Mouse (Mus musculus) heart, embryonic 16.5 days (tissue): Measurements from ENCODE around the gene Zswim3. TPM values are rescaled to one million over a fixed set of nuclear protein-coding genes. Genes with fewer than 3 reads are reported as not detected.
A peak's percentile ranks its signal among the peaks of the same experiment; 100 is the strongest.

ENCODE experiments used
- ATAC-seq: fragments of 200-750 bp; cut with Nextera tagmentation; replicated peaks from 2 replicates; pipeline ENCODE4 v1.8.0; 2017; ENCODE audit warnings: moderate number of reproducible peaks; ENCODE audit not compliant: insufficient read depth, low FRiP score; ENCODE audit errors: extremely low read depth
- H3K27ac ChIP-seq: fragments of 300-500 bp; sonication (generic); 2 replicates; pipeline ENCODE4 v1.5.1; 2014; ENCODE audit warnings: mild to moderate bottlenecking, low read length, control low read depth, moderate library complexity
- H3K27me3 ChIP-seq: fragments of 300-500 bp; sonication (generic); 2 replicates; pipeline ENCODE4 v1.6.1; 2014; ENCODE audit warnings: low read length, mixed read lengths; ENCODE audit not compliant: control insufficient read depth, insufficient read depth
- H3K36me3 ChIP-seq: fragments of 300-500 bp; sonication (generic); 2 replicates; pipeline ENCODE4 v1.6.1; 2014; ENCODE audit not compliant: control insufficient read depth, insufficient read depth
- H3K4me1 ChIP-seq: fragments of 300-500 bp; sonication (generic); 2 replicates; pipeline ENCODE4 v1.6.1; 2014; ENCODE audit warnings: low read length, mixed read lengths; ENCODE audit not compliant: control insufficient read depth, insufficient read depth
- H3K4me2 ChIP-seq: fragments of 300-500 bp; sonication (generic); 2 replicates; pipeline ENCODE4 v1.6.1; 2014; ENCODE audit warnings: low read depth, mild to moderate bottlenecking, control low read depth, low read length
- H3K4me3 ChIP-seq: fragments of 300-500 bp; sonication (generic); 2 replicates; pipeline ENCODE4 v1.5.1; 2014; ENCODE audit warnings: mild to moderate bottlenecking, control low read depth, low read length
- H3K9ac ChIP-seq: fragments of 300-500 bp; sonication (generic); 2 replicates; pipeline ENCODE4 v1.6.1; 2014; ENCODE audit warnings: low read length, control low read depth
- H3K9me3 ChIP-seq: fragments of 300-500 bp; sonication (generic); replicated peaks from 2 replicates; pipeline ENCODE4 v1.6.1; 2016; ENCODE audit warnings: low read length; ENCODE audit not compliant: control insufficient read depth
- WGBS: fragments of 180-500 bp; shearing (Covaris S2); extraction: QIAGEN DNeasy Blood & Tissue Kit; methylation state at CpG from one replicate; pipeline ENCODE4 v1.1.7; 2014; 5-methylcytosine and 5-hydroxymethylcytosine counted together
- polyA plus RNA-seq: library from polyadenylated mRNA; unstranded; fragments of >200 nt; fragmentation: Nextera tagmentation; extraction: Ambion mirVana; gene quantifications from 2 replicates; pipeline ENCODE4 v1.2.1, GENCODE M21; 2015

The Zswim3 gene
- polyA plus RNA-seq, 1 experiment from 2014 or later, result 6.4 TPM

GRCm38 (mm10) chr2:164777246-164778014 lies 27.5 kb upstream of the Zswim3 start:
- no peaks in the 10 kb centered on the region for H3K9me3 ChIP-seq
- H3K27ac ChIP-seq, result no peak overlapping the region
- 74% methylated on average over 30 of the region's 30 CpGs for WGBS
- H3K4me2 ChIP-seq, result no peak overlapping the region
- ATAC-seq, result no peak
- H3K4me3 ChIP-seq, result no peak overlapping the region
- H3K27me3 ChIP-seq, result no peaks in the 10 kb centered on the region
- no peak overlapping the region for H3K9ac ChIP-seq
- H3K36me3 ChIP-seq, result no peaks in the 10 kb centered on the region; the same call in 1 of the 2 replicates
- no peaks in the 10 kb centered on the region for H3K4me1 ChIP-seq

GRCm38 (mm10) chr2:164778015-164778287 lies 26.9 kb upstream of the Zswim3 start:
- no peaks in the 10 kb centered on the region for H3K9me3 ChIP-seq
- H3K4me1 ChIP-seq, result no peaks in the 10 kb centered on the region

GRCm38 (mm10) chr2:164778809-164779208 lies 26.1 kb upstream of the Zswim3 start:
- no peak for ATAC-seq
- Histone ChIP-seq H3K9me3 (no peaks in the 10 kb centered on the region), H3K27me3 (no peaks in the 10 kb centered on the region), H3K9ac (no peak overlapping the region), H3K4me3 (no peak overlapping the region), H3K36me3 (no peaks in the 10 kb centered on the region), H3K4me2 (no peak overlapping the region), H3K27ac (no peak overlapping the region), H3K4me1 (no peaks in the 10 kb centered on the region)
- 59% methylated on average over 7 of the region's 7 CpGs for WGBS

More at GRCm38 (mm10) chr2:164778015-164778287, 26.9 kb upstream of the Zswim3 start:
- Histone ChIP-seq H3K36me3 (no peaks in the 10 kb centered on the region; the same call in 1 of the 2 replicates), H3K4me2 (no peak overlapping the region), H3K9ac (no peak overlapping the region), H3K27me3 (no peaks in the 10 kb centered on the region), H3K27ac (no peak overlapping the region), H3K4me3 (no peak overlapping the region)
- 90% methylated on average over 11 of the region's 11 CpGs for WGBS
- ATAC-seq, result no peak

GRCm38 (mm10) chr2:164779481-164780086 lies 25.3 kb upstream of the Zswim3 start, which contains the start of gene Tnnc2:
Gene Tnnc2 (minus strand): TSS chr2:164779967.
- Histone ChIP-seq H3K9me3 (no peaks in the 10 kb centered on the region), H3K4me1 (peaks cover 1% of the 10 kb centered on the region), H3K4me3 (no peak within 1 kb of the TSS), H3K36me3 (no peaks in the 10 kb centered on the region), H3K4me2 (no peak within 1 kb of the TSS), H3K27me3 (no peaks in the 10 kb centered on the region), H3K27ac (no peak within 1 kb of the TSS), H3K9ac (no peak within 1 kb of the TSS)
- ATAC-seq, result no peak
- WGBS, result 68% methylated on average over 8 of the region's 8 CpGs

- 62% methylated on average over 4 of the region's 4 CpGs for WGBS
- no peak for ATAC-seq
Measured at GRCm38 (mm10) chr2:164781876-164782275, 23.0 kb upstream of the Zswim3 start.

GRCm38 (mm10) chr2:164783926-164784581 lies 20.8 kb upstream of the Zswim3 start:
- Histone ChIP-seq H3K9ac (no peak overlapping the region), H3K36me3 (peaks cover 2% of the 10 kb centered on the region; the same call in 1 of the 2 replicates), H3K9me3 (no peaks in the 10 kb centered on the region), H3K27me3 (no peaks in the 10 kb centered on the region), H3K4me3 (no peak overlapping the region), H3K4me1 (peaks cover 26% of the 10 kb centered on the region), H3K27ac (no peak overlapping the region), H3K4me2 (no peak overlapping the region)
- ATAC-seq, result no peak
- WGBS, result 73% methylated on average over 7 of the region's 7 CpGs

More at GRCm38 (mm10) chr2:164781876-164782275, 23.0 kb upstream of the Zswim3 start:
- Histone ChIP-seq H3K27me3 (no peaks in the 10 kb centered on the region), H3K4me2 (no peak overlapping the region), H3K9me3 (no peaks in the 10 kb centered on the region), H3K9ac (no peak overlapping the region), H3K4me3 (no peak overlapping the region), H3K4me1 (peaks cover 9% of the 10 kb centered on the region), H3K27ac (no peak overlapping the region), H3K36me3 (no peaks in the 10 kb centered on the region)

GRCm38 (mm10) chr2:164784869-164785420 lies 20.0 kb upstream of the Zswim3 start:
- Histone ChIP-seq H3K36me3 (peaks cover 2% of the 10 kb centered on the region; the same call in 1 of the 2 replicates), H3K4me1 (peaks cover 26% of the 10 kb centered on the region), H3K27ac (peak overlapping the region; percentile 96), H3K27me3 (no peaks in the 10 kb centered on the region), H3K4me2 (peak overlapping the region; percentile 73), H3K4me3 (peak overlapping the region; percentile 73), H3K9me3 (no peaks in the 10 kb centered on the region), H3K9ac (peak overlapping the region; percentile 90)
- ATAC-seq, result no peak
- WGBS, result 5% methylated on average over 7 of the region's 7 CpGs

- Histone ChIP-seq H3K36me3 (peaks cover 2% of the 10 kb centered on the region; the same call in 1 of the 2 replicates), H3K9ac (peak within 1 kb of the TSS; percentile 90), H3K27ac (peak within 1 kb of the TSS; percentile 96), H3K27me3 (no peaks in the 10 kb centered on the region), H3K4me3 (peak within 1 kb of the TSS; percentile 73), H3K4me2 (peak within 1 kb of the TSS; percentile 73), H3K4me1 (peaks cover 26% of the 10 kb centered on the region), H3K9me3 (no peaks in the 10 kb centered on the region)
- peak; percentile 96 for ATAC-seq
- under 1% methylated on average over 84 of the region's 89 CpGs for WGBS
Measured at GRCm38 (mm10) chr2:164785481-164786387, 19.2 kb upstream of the Zswim3 start, which contains the start of gene Snx21. Gene Snx21 (plus strand): TSS chr2:164785823.
